Mouse (Mus musculus) stomach, embryonic 16.5 days (tissue): ENCODE measurements around the gene Hrasls5. TPM values are rescaled to one million over a fixed set of nuclear protein-coding genes. Genes with fewer than 3 reads are reported as not detected.
A peak's percentile ranks its signal among the peaks of the same experiment; 100 is the strongest.

Experiments used
- ATAC-seq: fragments of 200-750 bp; cut with Nextera tagmentation; 2 replicates; pipeline ENCODE4 v1.8.0; 2017; ENCODE audit warnings: moderate number of reproducible peaks, moderate TSS enrichment; ENCODE audit not compliant: insufficient read depth, low FRiP score
- H3K27ac ChIP-seq: fragments of 300-500 bp; sonication (generic); 2 replicates; pipeline ENCODE4 v1.5.1; 2014; ENCODE audit warnings: low read length
- H3K27me3 ChIP-seq: fragments of 300-500 bp; sonication (generic); 2 replicates; pipeline ENCODE4 v1.6.1; 2014; ENCODE audit warnings: low read length, control low read depth, mixed read lengths; ENCODE audit not compliant: control insufficient read depth, insufficient read depth
- H3K36me3 ChIP-seq: fragments of 300-500 bp; sonication (generic); 2 replicates; pipeline ENCODE4 v1.6.1; 2014; ENCODE audit warnings: low read length; ENCODE audit not compliant: control insufficient read depth, insufficient read depth
- H3K4me1 ChIP-seq: fragments of 300-500 bp; sonication (generic); 2 replicates; pipeline ENCODE4 v1.6.1; 2014; ENCODE audit warnings: low read length, control low read depth, mixed read lengths; ENCODE audit not compliant: control insufficient read depth, insufficient read depth
- H3K4me2 ChIP-seq: fragments of 300-500 bp; sonication (generic); 2 replicates; pipeline ENCODE4 v1.6.1; 2014; ENCODE audit warnings: low read depth, low read length, mixed read lengths
- H3K4me3 ChIP-seq: fragments of 300-500 bp; sonication (generic); replicated peaks from 2 replicates; pipeline ENCODE4 v1.5.1; 2014; ENCODE audit warnings: mild to moderate bottlenecking, low read length
- H3K9ac ChIP-seq: fragments of 300-500 bp; sonication (generic); 2 replicates; pipeline ENCODE4 v1.6.1; 2014; ENCODE audit warnings: low read length
- H3K9me3 ChIP-seq: fragments of 300-500 bp; sonication (generic); replicated peaks from 2 replicates; pipeline ENCODE4 v1.6.1; 2016; ENCODE audit warnings: low read length, control low read depth; ENCODE audit not compliant: control insufficient read depth
- WGBS: fragments of 180-500 bp; shearing (Covaris S2); extraction: QIAGEN DNeasy Blood & Tissue Kit; methylation state at CpG from one replicate; pipeline ENCODE4 v1.1.7; 2014; 5-methylcytosine and 5-hydroxymethylcytosine counted together
- polyA plus RNA-seq: library from polyadenylated mRNA; unstranded; fragments of >200 nt; fragmentation: Nextera tagmentation; extraction: Ambion mirVana; gene quantifications from 2 replicates; pipeline ENCODE4 v1.2.1, GENCODE M21; 2015

Hrasls5 gene
- polyA plus RNA-seq, 1 experiment from 2014 or later: not detected

- Histone ChIP-seq H3K9ac (no peak overlapping the region), H3K4me2 (no peak overlapping the region), H3K27ac (0 out of 2 replicates have a peak overlapping the region, but pooled peaks have one; percentile 49), H3K9me3 (no peaks in the 10 kb centered on the region), H3K27me3 (no peaks in the 10 kb centered on the region), H3K4me3 (no peak overlapping the region), H3K4me1 (peaks cover 3% of the 10 kb centered on the region; the same call in 1 of the 2 replicates), H3K36me3 (no peaks in the 10 kb centered on the region)
- peak; percentile 90 for ATAC-seq
- 27% methylated on average over 5 of the region's 5 CpGs for WGBS
These were observed 31.3 kb upstream of the Hrasls5 start for GRCm38 (mm10) chr19:7581042-7581441.

GRCm38 (mm10) chr19:7583101-7583500 is 29.2 kb upstream of the Hrasls5 start:
- H3K27ac ChIP-seq: no peak overlapping the region
- no peaks in the 10 kb centered on the region for H3K36me3 ChIP-seq
- H3K9me3 ChIP-seq: no peaks in the 10 kb centered on the region
- 58% methylated on average over 7 of the region's 7 CpGs for WGBS
- H3K4me3 ChIP-seq: no peak overlapping the region
- ATAC-seq: no peak
- peaks cover 3% of the 10 kb centered on the region; the same call in 1 of the 2 replicates for H3K4me1 ChIP-seq
- H3K4me2 ChIP-seq: no peak overlapping the region
- H3K9ac ChIP-seq: no peak overlapping the region
- H3K27me3 ChIP-seq: no peaks in the 10 kb centered on the region

GRCm38 (mm10) chr19:7583599-7583998 is 28.7 kb upstream of the Hrasls5 start:
- no peaks in the 10 kb centered on the region for H3K27me3 ChIP-seq
- H3K9ac ChIP-seq: no peak overlapping the region
- H3K4me2 ChIP-seq: no peak overlapping the region
- ATAC-seq: no peak
- peaks cover 3% of the 10 kb centered on the region; the same call in 1 of the 2 replicates for H3K4me1 ChIP-seq
- no peak overlapping the region for H3K4me3 ChIP-seq
- 62% methylated on average over 3 of the region's 3 CpGs for WGBS
- no peaks in the 10 kb centered on the region for H3K36me3 ChIP-seq
- H3K27ac ChIP-seq: no peak overlapping the region
- H3K9me3 ChIP-seq: 0 out of 2 replicates have a peak, but pooled peaks cover 3% of the 10 kb centered on the region

- no peak overlapping the region for H3K4me2 ChIP-seq
- no peak overlapping the region for H3K4me3 ChIP-seq
- no peak for ATAC-seq
- H3K9me3 ChIP-seq: 0 out of 2 replicates have a peak, but pooled peaks cover 3% of the 10 kb centered on the region
- peaks cover 3% of the 10 kb centered on the region; the same call in 1 of the 2 replicates for H3K4me1 ChIP-seq
- 90% methylated on average over 8 of the region's 8 CpGs for WGBS
- no peaks in the 10 kb centered on the region for H3K27me3 ChIP-seq
- H3K27ac ChIP-seq: no peak overlapping the region
- H3K36me3 ChIP-seq: no peaks in the 10 kb centered on the region
- H3K9ac ChIP-seq: no peak overlapping the region
These were observed 27.1 kb upstream of the Hrasls5 start for GRCm38 (mm10) chr19:7585279-7585678.

GRCm38 (mm10) chr19:7585764-7586163 is 26.6 kb upstream of the Hrasls5 start:
- no peak for ATAC-seq

GRCm38 (mm10) chr19:7590795-7591194 is 21.5 kb upstream of the Hrasls5 start:
- H3K4me1 ChIP-seq: no peaks in the 10 kb centered on the region
- H3K4me3 ChIP-seq: no peak overlapping the region
- no peaks in the 10 kb centered on the region for H3K36me3 ChIP-seq
- ATAC-seq: no peak
- no peaks in the 10 kb centered on the region for H3K27me3 ChIP-seq
- no peak overlapping the region for H3K27ac ChIP-seq
- H3K9me3 ChIP-seq: 0 out of 2 replicates have a peak, but pooled peaks cover 3% of the 10 kb centered on the region
- no peak overlapping the region for H3K9ac ChIP-seq
- no peak overlapping the region for H3K4me2 ChIP-seq

More at GRCm38 (mm10) chr19:7585764-7586163, 26.6 kb upstream of the Hrasls5 start:
- Histone ChIP-seq H3K27me3 (no peaks in the 10 kb centered on the region), H3K4me2 (no peak overlapping the region), H3K9ac (no peak overlapping the region), H3K4me3 (no peak overlapping the region), H3K4me1 (peaks cover 3% of the 10 kb centered on the region; the same call in 1 of the 2 replicates), H3K27ac (no peak overlapping the region), H3K9me3 (0 out of 2 replicates have a peak, but pooled peaks cover 3% of the 10 kb centered on the region), H3K36me3 (no peaks in the 10 kb centered on the region)
- WGBS: 89% methylated on average over 6 of the region's 6 CpGs

GRCm38 (mm10) chr19:7592018-7592417 is 20.3 kb upstream of the Hrasls5 start:
- no peak overlapping the region for H3K4me3 ChIP-seq
- H3K27ac ChIP-seq: no peak overlapping the region
- no peaks in the 10 kb centered on the region for H3K27me3 ChIP-seq
- H3K4me2 ChIP-seq: no peak overlapping the region
- no peak for ATAC-seq
- WGBS: 45% methylated on average over 3 of the region's 3 CpGs
- no peaks in the 10 kb centered on the region for H3K4me1 ChIP-seq
- no peak overlapping the region for H3K9ac ChIP-seq
- H3K36me3 ChIP-seq: no peaks in the 10 kb centered on the region
- H3K9me3 ChIP-seq: 0 out of 2 replicates have a peak, but pooled peaks cover 3% of the 10 kb centered on the region

- no peak for ATAC-seq
- WGBS: 10% methylated on average over 2 of the region's 2 CpGs
- Histone ChIP-seq H3K4me2 (no peak overlapping the region), H3K27me3 (no peaks in the 10 kb centered on the region), H3K36me3 (no peaks in the 10 kb centered on the region), H3K4me3 (no peak overlapping the region), H3K9ac (no peak overlapping the region), H3K4me1 (no peaks in the 10 kb centered on the region), H3K9me3 (no peaks in the 10 kb centered on the region), H3K27ac (no peak overlapping the region)
These were observed 16.8 kb upstream of the Hrasls5 start for GRCm38 (mm10) chr19:7595534-7595933.

- Histone ChIP-seq H3K27ac (no peak overlapping the region), H3K36me3 (no peaks in the 10 kb centered on the region), H3K9me3 (no peaks in the 10 kb centered on the region), H3K4me2 (no peak overlapping the region), H3K4me1 (no peaks in the 10 kb centered on the region), H3K27me3 (no peaks in the 10 kb centered on the region), H3K9ac (no peak overlapping the region), H3K4me3 (no peak overlapping the region)
- ATAC-seq: no peak
- WGBS: 55% methylated on average over 4 of the region's 4 CpGs
These were observed 13.9 kb upstream of the Hrasls5 start for GRCm38 (mm10) chr19:7598481-7598880.
